Mouse (Mus musculus): ENCODE results near the gene Thyn1. TPM values are rescaled to one million over a fixed set of nuclear protein-coding genes. Genes with fewer than 3 reads are reported as not detected.

Thyn1 gene
- polyA plus RNA-seq, 1 experiment from 2014 or later: 111 TPM

- H3K9me3 ChIP-seq (replicated peaks; ENCODE audit: control insufficient read depth, low read length): no peaks in the 10 kb centered on the region
- no peaks in the 10 kb centered on the region for H3K36me3 ChIP-seq (ENCODE audit: control insufficient read depth, insufficient read depth, low read length)
- peaks cover 10% of the 10 kb centered on the region for H3K4me1 ChIP-seq (ENCODE audit: control insufficient read depth, insufficient read depth, low read length)
- H3K4me2 ChIP-seq: no peak overlapping the region
- ATAC-seq (replicated peaks; ENCODE audit: insufficient number of reproducible peaks, low FRiP score, low TSS enrichment): no peak
- WGBS (ENCODE audit: insufficient replicate concordance): 78% methylated on average over 4 of the region's 4 CpGs
- no peak overlapping the region for H3K27ac ChIP-seq (ENCODE audit: low read depth, low read length)
- no peaks in the 10 kb centered on the region for H3K27me3 ChIP-seq (ENCODE audit: control insufficient read depth, insufficient read depth, low read length)
- H3K9ac ChIP-seq (ENCODE audit: low read depth, low read length): no peak overlapping the region
- no peak overlapping the region for H3K4me3 ChIP-seq (ENCODE audit: low read depth, low read length)
Measured at GRCm38 (mm10) chr9:27023681-27024080, 24.2 kb downstream of the Thyn1 start.

- Histone ChIP-seq H3K27me3 (ENCODE audit: control insufficient read depth, insufficient read depth, low read length) (no peaks in the 10 kb centered on the region), H3K9ac (ENCODE audit: low read depth, low read length) (no peak overlapping the region), H3K4me2 (no peak overlapping the region), H3K36me3 (ENCODE audit: control insufficient read depth, insufficient read depth, low read length) (no peaks in the 10 kb centered on the region), H3K4me1 (ENCODE audit: control insufficient read depth, insufficient read depth, low read length) (peaks cover 16% of the 10 kb centered on the region), H3K27ac (ENCODE audit: low read depth, low read length) (no peak overlapping the region), H3K9me3 (replicated peaks; ENCODE audit: control insufficient read depth, low read length) (no peaks in the 10 kb centered on the region), H3K4me3 (ENCODE audit: low read depth, low read length) (no peak overlapping the region)
- no peak for ATAC-seq (replicated peaks; ENCODE audit: insufficient number of reproducible peaks, low FRiP score, low TSS enrichment)
- 79% methylated on average over 1 of the region's 1 CpGs for WGBS (ENCODE audit: insufficient replicate concordance)
Measured at GRCm38 (mm10) chr9:27026708-27027107, 27.2 kb downstream of the Thyn1 start.

DNA sequence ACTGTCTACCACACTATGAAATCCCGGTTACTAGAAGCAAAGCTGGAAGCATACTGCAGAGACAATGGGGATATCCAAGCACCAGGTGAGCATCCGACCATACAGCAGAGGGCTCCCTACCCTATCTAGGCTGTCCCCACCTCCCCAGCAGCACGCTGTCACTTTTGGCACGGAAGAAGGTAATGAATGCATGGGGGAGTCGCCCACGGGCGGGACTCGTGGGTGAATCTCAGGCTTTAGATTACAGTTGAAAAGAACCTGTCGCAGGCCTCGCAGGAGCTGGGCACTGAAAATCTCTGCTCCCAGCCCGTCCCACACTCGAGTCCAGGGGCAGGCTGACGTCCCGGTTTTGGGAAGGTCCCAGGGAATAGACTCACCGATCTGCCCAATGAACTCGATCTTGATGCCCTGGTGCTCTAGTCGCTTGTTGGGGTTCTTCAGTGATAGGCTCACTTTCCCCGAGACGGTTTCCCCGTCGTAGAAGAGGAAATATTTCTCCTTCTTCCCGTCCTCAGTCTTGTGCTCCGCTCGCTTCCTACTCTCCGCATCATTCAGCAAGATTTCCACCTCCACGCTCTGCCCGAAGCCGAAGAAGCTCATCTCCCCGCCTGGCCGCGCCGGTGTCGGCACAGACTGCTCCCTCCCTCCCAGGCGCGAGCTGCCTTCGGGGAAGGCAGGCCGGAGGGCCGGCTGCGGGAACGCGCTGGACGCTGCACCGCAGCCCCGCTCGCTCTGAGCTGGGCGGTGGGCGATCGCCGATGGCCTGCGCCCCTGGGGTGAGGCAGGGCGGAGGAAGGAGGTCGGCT is 29.7 kb downstream of the Thyn1 start:
- Histone ChIP-seq H3K27ac (ENCODE audit: low read depth, low read length) (peak overlapping the region; percentile 93), H3K27me3 (ENCODE audit: control insufficient read depth, insufficient read depth, low read length) (no peaks in the 10 kb centered on the region), H3K9ac (ENCODE audit: low read depth, low read length) (peak overlapping the region; percentile 96), H3K36me3 (ENCODE audit: control insufficient read depth, insufficient read depth, low read length) (no peaks in the 10 kb centered on the region), H3K4me2 (peak overlapping the region; percentile 96), H3K4me3 (ENCODE audit: low read depth, low read length) (peak overlapping the region; percentile 98), H3K9me3 (replicated peaks; ENCODE audit: control insufficient read depth, low read length) (no peaks in the 10 kb centered on the region), H3K4me1 (ENCODE audit: control insufficient read depth, insufficient read depth, low read length) (peaks cover 24% of the 10 kb centered on the region)
- peak; percentile 15; the same call in 1 of the 2 replicates for ATAC-seq (replicated peaks; ENCODE audit: insufficient number of reproducible peaks, low FRiP score, low TSS enrichment)
- under 1% methylated on average over 52 of the region's 52 CpGs for WGBS (ENCODE audit: insufficient replicate concordance)

DNA sequence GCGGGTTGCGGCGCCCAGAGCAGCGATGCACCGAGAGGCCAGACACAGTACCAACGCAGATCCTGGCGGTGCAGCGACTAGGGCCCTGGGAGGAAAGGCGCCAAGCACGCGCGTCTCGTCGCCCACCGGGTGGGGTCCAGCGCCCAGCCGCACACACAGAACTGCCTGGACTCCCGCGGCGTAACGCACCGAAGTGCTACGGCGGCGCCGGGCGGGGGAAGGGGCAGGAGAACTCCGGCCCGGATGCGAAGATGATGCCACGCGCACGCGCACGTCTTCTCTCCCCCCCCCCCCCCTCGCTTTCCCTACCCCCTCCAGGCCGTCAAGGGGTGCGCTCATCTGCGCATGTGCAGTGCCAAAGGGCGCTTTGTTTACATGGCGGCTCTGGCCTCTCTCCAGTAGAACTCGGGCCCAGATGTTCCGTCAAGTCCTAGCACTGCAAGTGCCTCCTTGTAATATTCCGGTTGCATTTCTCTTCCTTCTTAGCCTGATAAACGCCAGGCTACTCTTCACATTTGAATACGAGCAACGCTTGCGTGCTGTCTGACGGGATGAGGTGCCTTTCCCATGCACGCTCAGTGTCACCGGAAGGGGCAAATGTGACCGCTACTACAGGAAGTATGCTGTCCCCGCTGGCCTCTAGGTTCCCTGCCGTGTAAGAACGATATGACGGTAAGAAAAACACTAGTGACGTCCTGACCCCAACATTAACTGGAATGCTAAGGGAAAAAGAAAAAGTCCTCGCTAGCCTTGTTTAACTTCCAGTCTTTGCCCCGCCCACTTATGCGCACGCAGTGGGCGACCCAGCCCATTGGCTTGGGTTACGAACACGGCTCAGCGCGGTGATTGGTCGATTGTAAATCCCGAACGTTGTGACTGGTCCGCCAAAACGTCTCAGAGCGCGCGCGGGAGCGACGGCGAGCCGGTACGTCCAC is 30.6 kb downstream of the Thyn1 start, which contains the start of the genes Vps26b and Ncapd3:
Gene Vps26b, minus strand, starts transcription at position 238 of the 935 bp plus-strand sequence.
Gene Ncapd3, plus strand, starts transcription at position 348 of the 935 bp plus-strand sequence.
- peak within 1 kb of the TSS; percentile 98 for H3K4me3 ChIP-seq (ENCODE audit: low read depth, low read length)
- H3K9ac ChIP-seq (ENCODE audit: low read depth, low read length): peak within 1 kb of the TSS; percentile 96
- no peaks in the 10 kb centered on the region for H3K36me3 ChIP-seq (ENCODE audit: control insufficient read depth, insufficient read depth, low read length)
- peak; percentile 93 for ATAC-seq (replicated peaks; ENCODE audit: insufficient number of reproducible peaks, low FRiP score, low TSS enrichment)
- under 1% methylated on average over 73 of the region's 80 CpGs for WGBS (ENCODE audit: insufficient replicate concordance)
- H3K9me3 ChIP-seq (replicated peaks; ENCODE audit: control insufficient read depth, low read length): no peaks in the 10 kb centered on the region
- H3K27ac ChIP-seq (ENCODE audit: low read depth, low read length): peak within 1 kb of the TSS; percentile 93
- no peaks in the 10 kb centered on the region for H3K27me3 ChIP-seq (ENCODE audit: control insufficient read depth, insufficient read depth, low read length)
- peak within 1 kb of the TSS; percentile 96 for H3K4me2 ChIP-seq
- peaks cover 24% of the 10 kb centered on the region for H3K4me1 ChIP-seq (ENCODE audit: control insufficient read depth, insufficient read depth, low read length)

- H3K4me2 ChIP-seq: peak overlapping the region; percentile 96
- H3K4me3 ChIP-seq (ENCODE audit: low read depth, low read length): peak overlapping the region; percentile 98
- H3K4me1 ChIP-seq (ENCODE audit: control insufficient read depth, insufficient read depth, low read length): peaks cover 24% of the 10 kb centered on the region
- H3K27me3 ChIP-seq (ENCODE audit: control insufficient read depth, insufficient read depth, low read length): no peaks in the 10 kb centered on the region
- H3K27ac ChIP-seq (ENCODE audit: low read depth, low read length): peak overlapping the region; percentile 93; the same call in 1 of the 2 replicates
- H3K9ac ChIP-seq (ENCODE audit: low read depth, low read length): peak overlapping the region; percentile 96
- WGBS (ENCODE audit: insufficient replicate concordance): under 1% methylated on average over 17 of the region's 17 CpGs
- H3K36me3 ChIP-seq (ENCODE audit: control insufficient read depth, insufficient read depth, low read length): no peaks in the 10 kb centered on the region
- peak; percentile 16 for ATAC-seq (replicated peaks; ENCODE audit: insufficient number of reproducible peaks, low FRiP score, low TSS enrichment)
- H3K9me3 ChIP-seq (replicated peaks; ENCODE audit: control insufficient read depth, low read length): no peaks in the 10 kb centered on the region
Measured at GRCm38 (mm10) chr9:27030763-27031100, 31.2 kb downstream of the Thyn1 start.

DNA sequence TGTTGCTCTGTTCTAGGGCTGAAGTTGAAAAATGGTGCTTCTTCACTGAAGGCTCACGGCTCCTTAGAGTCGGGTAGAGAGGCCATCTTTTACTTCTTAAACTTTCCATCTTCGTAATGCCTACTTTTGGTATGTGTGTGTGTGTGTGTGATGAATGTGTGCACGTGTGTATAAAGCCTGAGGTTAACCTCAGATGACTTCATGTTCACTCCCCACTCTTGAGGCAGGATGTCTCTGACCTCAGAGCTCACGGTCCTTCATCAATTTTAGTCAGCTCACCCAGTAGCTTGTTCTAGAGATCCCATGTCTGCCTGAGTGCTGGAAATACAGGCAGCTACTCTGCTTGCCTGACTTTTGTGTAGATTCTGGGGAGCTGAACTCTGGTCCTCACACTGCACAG is 44.4 kb downstream of the Thyn1 start:
- H3K36me3 ChIP-seq (ENCODE audit: control insufficient read depth, insufficient read depth, low read length): peaks cover 24% of the 10 kb centered on the region
- WGBS (ENCODE audit: insufficient replicate concordance): 90% methylated on average over 5 of the region's 5 CpGs

GRCm38 (mm10) chr9:27049492-27049891 is 50.0 kb downstream of the Thyn1 start:
- Histone ChIP-seq H3K9ac (ENCODE audit: low read depth, low read length) (no peak overlapping the region), H3K4me2 (no peak overlapping the region), H3K4me1 (ENCODE audit: control insufficient read depth, insufficient read depth, low read length) (no peaks in the 10 kb centered on the region), H3K27ac (ENCODE audit: low read depth, low read length) (no peak overlapping the region), H3K4me3 (ENCODE audit: low read depth, low read length) (no peak overlapping the region), H3K9me3 (replicated peaks; ENCODE audit: control insufficient read depth, low read length) (no peaks in the 10 kb centered on the region), H3K36me3 (ENCODE audit: control insufficient read depth, insufficient read depth, low read length) (peaks cover 32% of the 10 kb centered on the region), H3K27me3 (ENCODE audit: control insufficient read depth, insufficient read depth, low read length) (no peaks in the 10 kb centered on the region)
- ATAC-seq (replicated peaks; ENCODE audit: insufficient number of reproducible peaks, low FRiP score, low TSS enrichment): no peak
- 86% methylated on average over 2 of the region's 2 CpGs for WGBS (ENCODE audit: insufficient replicate concordance)

More for the DNA sequence above, 44.4 kb downstream of the Thyn1 start:
- no peak overlapping the region for H3K4me3 ChIP-seq (ENCODE audit: low read depth, low read length)
- no peaks in the 10 kb centered on the region for H3K27me3 ChIP-seq (ENCODE audit: control insufficient read depth, insufficient read depth, low read length)
- H3K27ac ChIP-seq (ENCODE audit: low read depth, low read length): no peak overlapping the region
- H3K4me1 ChIP-seq (ENCODE audit: control insufficient read depth, insufficient read depth, low read length): no peaks in the 10 kb centered on the region
- no peak overlapping the region for H3K4me2 ChIP-seq
- no peaks in the 10 kb centered on the region for H3K9me3 ChIP-seq (replicated peaks; ENCODE audit: control insufficient read depth, low read length)
- no peak overlapping the region for H3K9ac ChIP-seq (ENCODE audit: low read depth, low read length)
- ATAC-seq (replicated peaks; ENCODE audit: insufficient number of reproducible peaks, low FRiP score, low TSS enrichment): no peak

Measured in heart, embryonic 11.5 days (tissue).